Mouse (Mus musculus) lung, postnatal 0 days (tissue): Measurements from ENCODE around the gene Hcn1. TPM values are rescaled to one million over a fixed set of nuclear protein-coding genes. Genes with fewer than 3 reads are reported as not detected.

Source experiments
- ATAC-seq: fragments of 200-750 bp; cut with Nextera tagmentation; 2 replicates; pipeline ENCODE4 v1.8.0; 2017; ENCODE audit warnings: moderate library complexity
- DNase-seq: peaks from one replicate; pipeline ENCODE4 v3.0.0-alpha.2; 2016; ENCODE audit warnings: low spot score
- H3K27ac ChIP-seq: fragments of 300-500 bp; sonication (generic); 2 replicates; pipeline ENCODE4 v1.5.1; 2014; ENCODE audit warnings: antibody characterized with exemption, mild to moderate bottlenecking, low read length, mixed read lengths
- H3K27me3 ChIP-seq: fragments of 300-500 bp; sonication (generic); replicated peaks from 2 replicates; pipeline ENCODE4 v1.6.1; 2014; ENCODE audit warnings: low read length, mixed read lengths; ENCODE audit not compliant: insufficient read depth
- H3K36me3 ChIP-seq: fragments of 300-500 bp; sonication (generic); 2 replicates; pipeline ENCODE4 v1.6.1; 2014; ENCODE audit warnings: low read length, mixed read lengths; ENCODE audit not compliant: insufficient read depth
- H3K4me1 ChIP-seq: fragments of 300-500 bp; sonication (generic); 2 replicates; pipeline ENCODE4 v1.6.1; 2014; ENCODE audit warnings: antibody characterized with exemption, low read depth, low read length, mixed read lengths; ENCODE audit not compliant: insufficient read depth
- H3K4me2 ChIP-seq: fragments of 300-500 bp; sonication (generic); replicated peaks from 2 replicates; pipeline ENCODE4 v1.6.1; 2014; ENCODE audit warnings: low read depth, mild to moderate bottlenecking, low read length, moderate library complexity, mixed read lengths
- H3K4me3 ChIP-seq: fragments of 300-500 bp; sonication (generic); 2 replicates; pipeline ENCODE4 v1.5.1; 2014; ENCODE audit warnings: low read depth, low read length
- H3K9ac ChIP-seq: fragments of 300-500 bp; sonication (generic); replicated peaks from 2 replicates; pipeline ENCODE4 v1.6.1; 2014; ENCODE audit warnings: low read depth, mild to moderate bottlenecking
- H3K9me3 ChIP-seq: fragments of 300-500 bp; sonication (generic); 2 replicates; pipeline ENCODE4 v1.6.1; 2016; ENCODE audit warnings: low read length, mixed read lengths
- CTCF ChIP-seq: IDR thresholded peaks from 2 replicates; pipeline ENCODE4 v1.5.1; 2016; ENCODE audit warnings: antibody characterized with exemption, mild to moderate bottlenecking
- EP300 ChIP-seq: IDR thresholded peaks from 2 replicates; pipeline ENCODE4 v1.6.1; 2016; ENCODE audit warnings: antibody characterized with exemption, mild to moderate bottlenecking, control low read depth
- WGBS: fragments of 180-500 bp; shearing (Covaris S2); extraction: QIAGEN DNeasy Blood & Tissue Kit; methylation state at CpG from one replicate; pipeline ENCODE4 v1.1.7; 2014; 5-methylcytosine and 5-hydroxymethylcytosine counted together
- polyA plus RNA-seq: library from polyadenylated mRNA; unstranded; fragments of >200 nt; fragmentation: Nextera tagmentation; extraction: Ambion mirVana; gene quantifications from 2 replicates; pipeline ENCODE4 v1.2.1, GENCODE M21; 2015

The Hcn1 gene
- polyA plus RNA-seq, 1 experiment from 2014 or later: 0.07 TPM

DNA sequence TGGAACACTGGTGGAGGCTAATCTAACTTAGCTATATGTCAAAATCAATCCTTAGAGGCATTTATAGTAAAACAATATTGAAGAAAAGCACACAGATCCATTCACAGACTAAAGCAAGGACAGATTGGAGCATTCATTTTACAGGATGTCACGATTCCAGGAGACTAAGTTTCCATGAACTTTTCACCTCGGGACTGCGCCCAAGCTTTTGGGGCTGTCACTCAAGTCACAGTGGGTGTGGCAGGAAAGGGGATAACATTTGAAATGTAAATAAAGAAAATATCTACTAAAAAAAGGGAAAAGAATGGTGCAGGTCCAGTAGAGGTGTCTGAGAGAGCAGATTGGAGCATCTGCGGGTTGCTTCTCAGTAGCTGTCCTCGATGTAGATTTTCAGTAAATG is 421.3 kb downstream of the Hcn1 start:
- Histone ChIP-seq H3K27ac (no peak overlapping the region), H3K4me2 (no peak overlapping the region), H3K9me3 (no peaks in the 10 kb centered on the region), H3K9ac (no peak overlapping the region), H3K36me3 (no peaks in the 10 kb centered on the region), H3K4me3 (no peak overlapping the region), H3K4me1 (no peaks in the 10 kb centered on the region), H3K27me3 (no peaks in the 10 kb centered on the region)
- ATAC-seq (no peak), DNase-seq (no peak)
- 72% methylated on average over 5 of the region's 5 CpGs for WGBS
- TF ChIP-seq EP300 (no peak), CTCF (no peak)

DNA sequence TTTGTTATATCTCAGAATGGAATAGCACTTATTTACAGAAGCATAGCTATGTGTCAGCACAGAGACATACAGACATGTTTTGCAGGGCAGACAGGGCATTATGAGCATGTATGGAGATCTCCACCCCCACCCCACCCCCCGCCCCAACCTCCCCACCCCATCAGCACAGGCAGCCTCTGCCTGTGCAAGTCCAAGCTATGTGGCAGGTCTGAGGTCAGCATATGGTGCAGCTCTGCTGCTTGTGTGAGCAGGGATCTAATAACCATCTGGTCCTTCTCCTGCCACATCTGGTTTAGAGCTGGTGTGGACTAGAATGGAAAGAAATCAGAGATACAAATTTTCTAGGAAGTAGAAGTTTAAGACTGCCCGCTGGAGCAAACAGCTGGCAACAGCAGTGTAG is 424.4 kb downstream of the Hcn1 start:
- Histone ChIP-seq H3K27me3 (no peaks in the 10 kb centered on the region), H3K9me3 (no peaks in the 10 kb centered on the region), H3K4me3 (no peak overlapping the region), H3K4me2 (no peak overlapping the region), H3K27ac (no peak overlapping the region), H3K4me1 (no peaks in the 10 kb centered on the region), H3K36me3 (no peaks in the 10 kb centered on the region), H3K9ac (no peak overlapping the region)
- TF ChIP-seq EP300 (no peak), CTCF (no peak)
- no peak for DNase-seq
- 77% methylated on average over 2 of the region's 2 CpGs for WGBS
- ATAC-seq: peak; percentile 52

DNA sequence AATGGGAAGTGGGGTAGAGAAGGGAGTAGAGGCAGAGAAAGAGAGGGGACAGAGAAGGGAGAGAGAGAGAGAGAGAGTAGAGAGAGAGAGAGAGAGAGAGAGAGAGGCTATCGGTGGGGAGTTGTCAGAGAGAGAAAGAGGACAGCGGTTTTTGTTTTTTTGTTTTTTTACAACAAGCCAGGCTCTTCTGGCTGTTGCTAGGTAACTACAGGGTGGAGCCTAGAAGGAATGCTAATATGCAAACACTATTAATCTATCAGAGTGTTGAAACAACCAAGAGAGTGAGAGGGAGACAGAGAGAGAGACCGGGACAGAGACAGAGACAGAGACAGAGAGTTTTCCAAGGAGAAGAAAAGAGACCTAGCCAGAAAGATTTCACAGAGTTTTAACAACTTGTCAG is 425.7 kb downstream of the Hcn1 start:
- Histone ChIP-seq H3K27ac (no peak overlapping the region), H3K4me1 (no peaks in the 10 kb centered on the region), H3K27me3 (no peaks in the 10 kb centered on the region), H3K4me2 (no peak overlapping the region), H3K36me3 (no peaks in the 10 kb centered on the region), H3K9ac (no peak overlapping the region), H3K9me3 (no peaks in the 10 kb centered on the region), H3K4me3 (no peak overlapping the region)
- peak; percentile 23; the same call in 1 of the 2 replicates for ATAC-seq
- no peak for TF ChIP-seq EP300
- no peak for TF ChIP-seq CTCF
- WGBS: 37% methylated on average over 3 of the region's 3 CpGs
- DNase-seq: peak; percentile 37

DNA sequence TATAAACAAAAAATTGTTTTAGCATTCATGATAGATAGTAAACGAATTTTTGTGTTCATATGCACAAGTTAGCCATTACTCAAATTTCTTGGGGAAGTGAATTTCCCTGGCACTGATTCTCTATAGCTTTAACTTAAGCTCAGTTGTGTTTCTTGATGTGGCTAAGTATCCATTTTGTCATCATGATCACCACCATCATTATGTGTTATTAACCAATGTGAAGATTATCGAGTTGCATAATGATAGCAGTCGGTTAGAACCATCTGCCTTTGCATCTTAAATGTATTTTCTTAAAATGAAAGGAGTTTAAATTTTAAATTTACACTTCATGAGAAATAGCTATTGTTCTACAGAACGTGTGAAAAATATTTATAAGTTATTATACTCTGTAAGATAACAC is 426.5 kb downstream of the Hcn1 start:
- TF ChIP-seq EP300 (no peak), CTCF (no peak)
- no peak overlapping the region for H3K9ac ChIP-seq
- no peaks in the 10 kb centered on the region for H3K4me1 ChIP-seq
- no peak overlapping the region for H3K4me3 ChIP-seq
- no peaks in the 10 kb centered on the region for H3K27me3 ChIP-seq
- DNase-seq (no peak), ATAC-seq (no peak)
- no peak overlapping the region for H3K27ac ChIP-seq
- no peak overlapping the region for H3K4me2 ChIP-seq
- 70% methylated on average over 4 of the region's 4 CpGs for WGBS
- no peaks in the 10 kb centered on the region for H3K36me3 ChIP-seq
- H3K9me3 ChIP-seq: no peaks in the 10 kb centered on the region

DNA sequence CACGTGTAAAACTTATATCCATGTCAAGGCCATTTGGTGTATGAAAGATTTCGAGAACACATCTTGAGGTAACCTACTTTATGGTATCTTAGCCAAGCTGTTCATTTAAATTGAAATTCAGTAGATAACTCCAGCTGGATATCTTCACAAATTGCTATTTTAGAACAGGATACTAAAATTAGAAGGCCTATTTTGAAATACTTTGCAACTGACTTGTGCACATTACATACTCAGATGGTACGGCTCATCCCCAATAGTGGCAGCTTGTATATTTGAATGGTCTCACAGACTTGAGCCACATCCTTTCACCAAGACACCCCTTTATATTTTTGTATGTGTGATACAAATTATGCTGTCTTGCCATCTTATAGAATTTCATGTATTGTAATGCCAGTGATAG is 427.5 kb downstream of the Hcn1 start:
- H3K9me3 ChIP-seq: no peaks in the 10 kb centered on the region
- no peaks in the 10 kb centered on the region for H3K4me1 ChIP-seq
- TF ChIP-seq EP300 (peak; percentile 43; the same call in 1 of the 2 replicates), CTCF (no peak)
- DNase-seq (peak; percentile 56), ATAC-seq (peak; percentile 54)
- H3K36me3 ChIP-seq: no peaks in the 10 kb centered on the region
- no peak overlapping the region for H3K9ac ChIP-seq
- H3K27me3 ChIP-seq: no peaks in the 10 kb centered on the region
- H3K4me2 ChIP-seq: no peak overlapping the region
- H3K4me3 ChIP-seq: no peak overlapping the region
- WGBS: 55% methylated on average over 3 of the region's 3 CpGs
- H3K27ac ChIP-seq: no peak overlapping the region

DNA sequence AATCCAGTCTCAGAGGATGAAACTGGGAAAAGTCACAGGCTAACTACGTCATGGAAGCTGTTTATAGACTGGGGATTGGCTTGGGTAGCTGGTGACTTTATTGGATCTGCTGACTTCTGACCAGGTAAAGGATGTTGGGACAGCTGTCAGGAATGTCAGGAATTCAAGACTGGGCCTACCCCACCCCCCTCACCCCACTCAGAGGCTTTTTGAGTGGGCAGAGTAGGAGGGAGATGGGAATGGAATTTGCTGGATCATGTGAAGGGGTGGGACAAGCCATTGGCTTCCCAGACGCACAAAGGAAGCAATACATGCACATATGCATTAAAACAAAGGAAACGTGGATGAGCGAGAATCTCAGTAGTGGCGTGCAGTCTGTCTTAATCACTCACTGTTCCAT is 433.5 kb downstream of the Hcn1 start:
- Histone ChIP-seq H3K27ac (no peak overlapping the region), H3K9me3 (no peaks in the 10 kb centered on the region), H3K27me3 (no peaks in the 10 kb centered on the region), H3K4me1 (no peaks in the 10 kb centered on the region), H3K4me2 (no peak overlapping the region), H3K4me3 (no peak overlapping the region), H3K36me3 (no peaks in the 10 kb centered on the region), H3K9ac (no peak overlapping the region)
- peak; percentile 61 for ATAC-seq
- peak; percentile 7 for DNase-seq
- 61% methylated on average over 5 of the region's 5 CpGs for WGBS
- TF ChIP-seq EP300 (no peak; the same call in 1 of the 2 replicates), CTCF (no peak)
